Mouse (Mus musculus) liver, postnatal 0 days (tissue): ENCODE measurements around the gene Atf1. TPM values are rescaled to one million over a fixed set of nuclear protein-coding genes. Genes with fewer than 3 reads are reported as not detected.

ENCODE experiments used
- ATAC-seq: fragments of 200-750 bp; cut with Nextera tagmentation; 2 replicates; pipeline ENCODE4 v1.8.0; 2017; ENCODE audit warnings: mild to moderate bottlenecking, moderate library complexity
- DNase-seq: peaks from one replicate; pipeline ENCODE4 v3.0.0-alpha.2; 2016
- H3K27ac ChIP-seq: fragments of 300-500 bp; sonication (generic); 2 replicates; pipeline ENCODE4 v1.5.1; 2014; ENCODE audit warnings: antibody characterized with exemption, moderate library complexity, mild to moderate bottlenecking, low read depth
- H3K27me3 ChIP-seq: fragments of 300-500 bp; sonication (generic); 2 replicates; pipeline ENCODE4 v1.6.1; 2014; ENCODE audit warnings: low read length, control low read depth, mixed read lengths; ENCODE audit not compliant: insufficient read depth
- H3K36me3 ChIP-seq: fragments of 300-500 bp; sonication (generic); replicated peaks from 2 replicates; pipeline ENCODE4 v1.6.1; 2014; ENCODE audit warnings: mild to moderate bottlenecking, control low read depth, low read length, moderate library complexity, mixed read lengths; ENCODE audit not compliant: insufficient read depth
- H3K4me1 ChIP-seq: fragments of 300-500 bp; sonication (generic); 2 replicates; pipeline ENCODE4 v1.6.1; 2014; ENCODE audit warnings: antibody characterized with exemption, mild to moderate bottlenecking, control low read depth; ENCODE audit not compliant: insufficient read depth
- H3K4me2 ChIP-seq: fragments of 300-500 bp; sonication (generic); 2 replicates; pipeline ENCODE4 v1.6.1; 2014; ENCODE audit warnings: low read depth, mild to moderate bottlenecking, low read length, moderate library complexity, mixed read lengths
- H3K4me3 ChIP-seq: fragments of 300-500 bp; sonication (generic); 2 replicates; pipeline ENCODE4 v1.5.1; 2014; ENCODE audit warnings: low read depth, low read length
- H3K9ac ChIP-seq: fragments of 300-500 bp; sonication (generic); replicated peaks from 2 replicates; pipeline ENCODE4 v1.6.1; 2014; ENCODE audit warnings: mild to moderate bottlenecking, moderate library complexity
- H3K9me3 ChIP-seq: fragments of 300-500 bp; sonication (generic); 2 replicates; pipeline ENCODE4 v1.6.1; 2016; ENCODE audit warnings: mild to moderate bottlenecking, control low read depth, low read length, mixed read lengths
- CTCF ChIP-seq: sonication (generic); IDR thresholded peaks from 2 replicates; pipeline ENCODE4 v1.5.1; 2016; ENCODE audit warnings: antibody characterized with exemption, low read depth
- EP300 ChIP-seq: IDR thresholded peaks from 2 replicates; pipeline ENCODE4 v1.6.1; 2016; ENCODE audit warnings: antibody characterized with exemption, low read depth, mild to moderate bottlenecking
- WGBS: fragments of 180-500 bp; shearing (Covaris S2); extraction: QIAGEN DNeasy Blood & Tissue Kit; methylation state at CpG from one replicate; pipeline ENCODE4 v1.1.7; 2014; ENCODE audit not compliant: insufficient replicate concordance; 5-methylcytosine and 5-hydroxymethylcytosine counted together
- polyA plus RNA-seq: library from polyadenylated mRNA; unstranded; fragments of >200 nt; fragmentation: Nextera tagmentation; extraction: Ambion mirVana; gene quantifications from 2 replicates; pipeline ENCODE4 v1.2.1, GENCODE M21; 2015

Gene Atf1
- polyA plus RNA-seq, 1 experiment from 2014 or later = 24.4 TPM

GRCm38 (mm10) chr15:100210013-100210412 lies 17.6 kb upstream of the Atf1 start:
- 84% methylated on average over 3 of the region's 3 CpGs for WGBS
- no peak overlapping the region for H3K27ac ChIP-seq
- no peaks in the 10 kb centered on the region for H3K9me3 ChIP-seq
- no peak overlapping the region for H3K4me3 ChIP-seq
- DNase-seq (no peak), ATAC-seq (no peak)
- no peak for TF ChIP-seq CTCF
- TF ChIP-seq EP300 = no peak
- no peak overlapping the region for H3K9ac ChIP-seq
- no peaks in the 10 kb centered on the region for H3K4me1 ChIP-seq
- no peak overlapping the region for H3K4me2 ChIP-seq
- peaks cover 63% of the 10 kb centered on the region for H3K36me3 ChIP-seq
- no peaks in the 10 kb centered on the region for H3K27me3 ChIP-seq

GRCm38 (mm10) chr15:100213339-100213738 lies 14.3 kb upstream of the Atf1 start:
- WGBS = 72% methylated on average over 2 of the region's 2 CpGs
- peaks cover 59% of the 10 kb centered on the region for H3K36me3 ChIP-seq
- H3K4me1 ChIP-seq = no peaks in the 10 kb centered on the region
- TF ChIP-seq EP300 = no peak
- H3K4me2 ChIP-seq = no peak overlapping the region
- no peaks in the 10 kb centered on the region for H3K27me3 ChIP-seq
- H3K9ac ChIP-seq = no peak overlapping the region
- no peak overlapping the region for H3K27ac ChIP-seq
- H3K9me3 ChIP-seq = no peaks in the 10 kb centered on the region
- DNase-seq = no peak
- ATAC-seq = no peak
- H3K4me3 ChIP-seq = no peak overlapping the region

GRCm38 (mm10) chr15:100215092-100215491 lies 12.5 kb upstream of the Atf1 start:
- Histone ChIP-seq H3K9me3 (no peaks in the 10 kb centered on the region), H3K36me3 (peaks cover 49% of the 10 kb centered on the region), H3K4me3 (no peak overlapping the region), H3K9ac (no peak overlapping the region), H3K27ac (peak overlapping the region; percentile 59; the same call in 1 of the 2 replicates), H3K4me1 (no peaks in the 10 kb centered on the region), H3K4me2 (no peak overlapping the region), H3K27me3 (no peaks in the 10 kb centered on the region)
- no peak for DNase-seq
- ATAC-seq = no peak
- WGBS = 63% methylated on average over 11 of the region's 11 CpGs
- no peak for TF ChIP-seq EP300
- no peak for TF ChIP-seq CTCF

DNA sequence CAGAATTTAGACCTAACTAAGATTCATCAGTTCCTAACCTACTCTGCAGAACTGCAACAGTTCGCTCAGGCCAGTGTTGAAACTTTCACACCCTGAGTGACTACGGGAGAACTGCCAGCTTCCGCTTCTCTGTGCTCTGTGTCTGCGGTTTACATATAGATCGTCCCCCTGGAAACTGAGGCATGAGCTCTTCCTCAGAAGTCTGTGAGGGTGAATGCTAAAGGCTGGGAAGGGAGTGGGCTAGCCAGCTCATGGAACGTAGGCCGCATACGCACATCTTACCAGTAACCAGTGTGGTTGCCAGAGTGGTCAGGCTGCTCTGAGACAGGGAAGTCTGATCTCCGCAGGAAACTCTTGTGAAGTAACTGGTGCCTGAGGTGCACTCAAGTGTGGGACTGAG lies 11.4 kb upstream of the Atf1 start:
- peak; percentile 28 for DNase-seq
- peaks cover 39% of the 10 kb centered on the region for H3K36me3 ChIP-seq
- no peaks in the 10 kb centered on the region for H3K27me3 ChIP-seq
- no peak overlapping the region for H3K4me2 ChIP-seq
- WGBS = 77% methylated on average over 9 of the region's 9 CpGs
- H3K9ac ChIP-seq = no peak overlapping the region
- TF ChIP-seq EP300 (no peak), CTCF (no peak)
- no peak overlapping the region for H3K4me3 ChIP-seq
- H3K4me1 ChIP-seq = no peaks in the 10 kb centered on the region
- H3K27ac ChIP-seq = peak overlapping the region; percentile 59
- ATAC-seq = no peak
- H3K9me3 ChIP-seq = no peaks in the 10 kb centered on the region

DNA sequence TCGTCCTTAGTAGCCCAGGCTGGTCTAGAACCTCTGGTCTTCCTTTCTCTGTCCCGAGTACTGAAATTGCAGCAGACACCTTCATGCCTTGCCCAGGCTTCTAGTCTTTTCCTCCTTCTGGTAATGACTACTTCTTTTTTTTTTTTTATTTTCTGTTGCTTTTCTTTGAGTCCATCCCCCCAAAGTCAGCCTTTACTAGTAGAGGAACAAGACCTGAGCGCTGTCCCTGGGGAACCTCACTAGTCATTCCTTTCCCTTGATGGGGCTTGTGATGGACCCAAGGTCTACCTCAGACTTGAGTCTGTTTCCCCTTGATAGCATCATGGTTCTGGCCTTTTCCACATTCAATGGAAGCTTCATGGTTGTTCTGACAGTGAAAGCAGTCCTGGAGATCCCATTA lies 9.6 kb upstream of the Atf1 start:
- no peak for ATAC-seq
- Histone ChIP-seq H3K9me3 (peaks cover 5% of the 10 kb centered on the region), H3K4me1 (no peaks in the 10 kb centered on the region), H3K36me3 (peaks cover 25% of the 10 kb centered on the region), H3K4me2 (no peak overlapping the region), H3K9ac (no peak overlapping the region), H3K27ac (no peak overlapping the region), H3K27me3 (no peaks in the 10 kb centered on the region), H3K4me3 (no peak overlapping the region)
- no peak for TF ChIP-seq CTCF
- no peak for TF ChIP-seq EP300
- 85% methylated on average over 3 of the region's 3 CpGs for WGBS
- DNase-seq = no peak

DNA sequence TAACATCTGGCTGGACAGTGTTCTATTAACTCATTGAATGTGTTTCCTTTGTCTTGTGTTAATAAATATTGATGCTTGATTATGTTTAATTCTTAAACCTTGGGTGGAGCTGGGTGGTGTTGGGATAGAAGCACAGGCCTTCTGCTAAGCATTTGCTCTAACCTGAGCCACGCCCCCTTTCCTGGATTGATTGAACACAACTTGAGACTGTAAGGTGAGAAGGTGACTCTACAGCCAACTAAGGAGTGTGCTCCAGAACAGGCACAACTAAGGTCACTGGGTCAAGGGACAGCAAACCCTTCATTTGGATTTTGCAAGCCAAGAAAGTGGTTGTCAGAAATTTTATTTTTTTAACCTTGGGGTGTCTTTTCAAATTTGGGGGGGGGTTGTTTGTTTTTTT lies 8.2 kb upstream of the Atf1 start:
- 65% methylated on average over 1 of the region's 1 CpGs for WGBS
- H3K4me2 ChIP-seq = no peak overlapping the region
- ATAC-seq (no peak), DNase-seq (no peak)
- no peak overlapping the region for H3K9ac ChIP-seq
- H3K27me3 ChIP-seq = no peaks in the 10 kb centered on the region
- H3K27ac ChIP-seq = no peak overlapping the region
- H3K4me3 ChIP-seq = no peak overlapping the region
- no peaks in the 10 kb centered on the region for H3K4me1 ChIP-seq
- TF ChIP-seq EP300 = no peak
- peaks cover 6% of the 10 kb centered on the region for H3K9me3 ChIP-seq
- peaks cover 20% of the 10 kb centered on the region; the same call in 1 of the 2 replicates for H3K36me3 ChIP-seq

- H3K27ac ChIP-seq = no peak overlapping the region
- no peak for ATAC-seq
- DNase-seq = no peak
- no peaks in the 10 kb centered on the region for H3K27me3 ChIP-seq
- H3K4me1 ChIP-seq = peaks cover 2% of the 10 kb centered on the region; the same call in 1 of the 2 replicates
- H3K9me3 ChIP-seq = peaks cover 6% of the 10 kb centered on the region
- no peak overlapping the region for H3K4me3 ChIP-seq
- H3K36me3 ChIP-seq = peaks cover 11% of the 10 kb centered on the region; the same call in 1 of the 2 replicates
- WGBS = 69% methylated on average over 7 of the region's 7 CpGs
- no peak overlapping the region for H3K4me2 ChIP-seq
- H3K9ac ChIP-seq = no peak overlapping the region
- TF ChIP-seq EP300 = no peak
- no peak for TF ChIP-seq CTCF
Measured at GRCm38 (mm10) chr15:100220916-100221315, 6.7 kb upstream of the Atf1 start.
